Mouse (Mus musculus) hindbrain, embryonic 11.5 days (tissue): ENCODE measurements around the gene Ints1. TPM values are rescaled to one million over a fixed set of nuclear protein-coding genes. Genes with fewer than 3 reads are reported as not detected.

ENCODE experiments used
- ATAC-seq: fragments of 200-750 bp; cut with Nextera tagmentation; 2 replicates; pipeline ENCODE4 v1.8.0; 2017; ENCODE audit warnings: mild to moderate bottlenecking, moderate TSS enrichment, moderate library complexity; ENCODE audit not compliant: low FRiP score
- DNase-seq: peaks from one replicate; pipeline ENCODE4 v3.0.0-alpha.2; 2015; ENCODE audit warnings: low spot score
- H3K27ac ChIP-seq: fragments of 300-500 bp; sonication (generic); 2 replicates; pipeline ENCODE4 v1.5.1; 2014; ENCODE audit warnings: mild to moderate bottlenecking, low read depth, low read length
- H3K27me3 ChIP-seq: fragments of 300-500 bp; sonication (generic); 2 replicates; pipeline ENCODE4 v1.6.1; 2014; ENCODE audit warnings: mild to moderate bottlenecking, low read length, moderate library complexity, mixed read lengths; ENCODE audit not compliant: control insufficient read depth, insufficient read depth
- H3K36me3 ChIP-seq: fragments of 300-500 bp; sonication (generic); 2 replicates; pipeline ENCODE4 v1.6.1; 2014; ENCODE audit warnings: mild to moderate bottlenecking, low read length, moderate library complexity, mixed read lengths; ENCODE audit not compliant: control insufficient read depth, insufficient read depth
- H3K4me1 ChIP-seq: fragments of 300-500 bp; sonication (generic); replicated peaks from 2 replicates; pipeline ENCODE4 v1.6.1; 2014; ENCODE audit warnings: low read length, mixed read lengths; ENCODE audit not compliant: control insufficient read depth, insufficient read depth
- H3K4me2 ChIP-seq: fragments of 300-500 bp; sonication (generic); replicated peaks from 2 replicates; pipeline ENCODE4 v1.6.1; 2014; ENCODE audit warnings: mild to moderate bottlenecking, low read depth, low read length
- H3K4me3 ChIP-seq: fragments of 300-500 bp; sonication (generic); 2 replicates; pipeline ENCODE4 v1.5.1; 2014; ENCODE audit warnings: low read depth, low read length
- H3K9ac ChIP-seq: fragments of 300-500 bp; sonication (generic); 2 replicates; pipeline ENCODE4 v1.6.1; 2014; ENCODE audit warnings: low read depth, low read length
- H3K9me3 ChIP-seq: fragments of 300-500 bp; sonication (generic); 2 replicates; pipeline ENCODE4 v1.6.1; 2016; ENCODE audit warnings: low read length; ENCODE audit not compliant: control insufficient read depth
- WGBS: fragments of 180-500 bp; shearing (Covaris S2); extraction: QIAGEN DNeasy Blood & Tissue Kit; methylation state at CpG from one replicate; pipeline ENCODE4 v1.1.7; 2014; 5-methylcytosine and 5-hydroxymethylcytosine counted together
- polyA plus RNA-seq: library from polyadenylated mRNA; unstranded; fragments of >200 nt; fragmentation: Nextera tagmentation; extraction: Ambion mirVana; gene quantifications from 2 replicates; pipeline ENCODE4 v1.2.1, GENCODE M21; 2014

Ints1 gene
- polyA plus RNA-seq, 1 experiment from 2014 or later = 26.3 TPM

- Histone ChIP-seq H3K4me1 (peaks cover 6% of the 10 kb centered on the region; the same call in 1 of the 2 replicates), H3K9ac (peak within 1 kb of the TSS; percentile 59), H3K36me3 (no peaks in the 10 kb centered on the region), H3K9me3 (no peaks in the 10 kb centered on the region), H3K27me3 (0 out of 2 replicates have a peak, but pooled peaks cover 8% of the 10 kb centered on the region), H3K27ac (0 out of 2 replicates have a peak within 1 kb of the TSS, but pooled peaks have one; percentile 24), H3K4me3 (peak within 1 kb of the TSS; percentile 47), H3K4me2 (peak within 1 kb of the TSS; percentile 86)
- DNase-seq = peak; percentile 98
- ATAC-seq = peak; percentile 96
- 7% methylated on average over 50 of the region's 50 CpGs for WGBS
These were observed 39.6 kb downstream of the Ints1 start, which contains the start of gene Micall2 for GRCm38 (mm10) chr5:139735677-139736503. Gene Micall2 (minus strand): TSS chr5:139736336.

- H3K4me2 ChIP-seq = peak overlapping the region; percentile 86; the same call in 1 of the 2 replicates
- DNase-seq (no peak), ATAC-seq (no peak)
- H3K4me1 ChIP-seq = peaks cover 6% of the 10 kb centered on the region; the same call in 1 of the 2 replicates
- no peak overlapping the region for H3K4me3 ChIP-seq
- 0 out of 2 replicates have a peak, but pooled peaks cover 8% of the 10 kb centered on the region for H3K27me3 ChIP-seq
- WGBS = 80% methylated on average over 7 of the region's 7 CpGs
- no peak overlapping the region for H3K9ac ChIP-seq
- H3K9me3 ChIP-seq = no peaks in the 10 kb centered on the region
- no peak overlapping the region for H3K27ac ChIP-seq
- H3K36me3 ChIP-seq = no peaks in the 10 kb centered on the region
These were observed 40.7 kb downstream of the Ints1 start for GRCm38 (mm10) chr5:139734746-139735145.

DNA sequence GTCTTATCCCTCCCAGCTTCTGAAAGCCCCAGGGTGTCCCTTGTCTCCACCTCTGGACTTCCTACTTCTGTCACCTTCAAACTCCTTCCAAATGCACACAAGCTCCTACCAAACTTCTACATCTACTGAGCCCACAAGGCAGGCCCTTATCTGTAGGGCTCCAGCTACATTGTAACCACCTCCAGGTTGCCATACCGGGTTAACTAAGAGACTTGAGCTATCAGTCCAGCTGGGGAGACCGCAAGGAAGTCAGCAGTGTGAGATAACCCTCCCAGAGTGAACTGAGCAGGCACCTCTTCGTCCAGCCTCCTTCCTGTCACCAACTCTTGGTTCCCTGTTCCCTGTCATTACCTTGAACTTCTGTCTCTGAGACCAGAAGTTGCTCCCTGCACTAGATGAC lies 41.5 kb downstream of the Ints1 start:
- WGBS = 78% methylated on average over 3 of the region's 3 CpGs
- no peak overlapping the region for H3K4me3 ChIP-seq
- H3K9me3 ChIP-seq = no peaks in the 10 kb centered on the region
- 0 out of 2 replicates have a peak, but pooled peaks cover 8% of the 10 kb centered on the region for H3K27me3 ChIP-seq
- H3K36me3 ChIP-seq = no peaks in the 10 kb centered on the region
- H3K4me2 ChIP-seq = no peak overlapping the region
- ATAC-seq (no peak), DNase-seq (no peak)
- peaks cover 6% of the 10 kb centered on the region; the same call in 1 of the 2 replicates for H3K4me1 ChIP-seq
- no peak overlapping the region for H3K9ac ChIP-seq
- H3K27ac ChIP-seq = no peak overlapping the region

- WGBS = 76% methylated on average over 11 of the region's 11 CpGs
- Histone ChIP-seq H3K4me2 (0 out of 2 replicates have a peak overlapping the region, but pooled peaks have one; percentile 14), H3K9ac (no peak overlapping the region), H3K36me3 (no peaks in the 10 kb centered on the region), H3K27me3 (0 out of 2 replicates have a peak, but pooled peaks cover 8% of the 10 kb centered on the region), H3K27ac (no peak overlapping the region), H3K4me1 (peaks cover 6% of the 10 kb centered on the region; the same call in 1 of the 2 replicates), H3K4me3 (no peak overlapping the region), H3K9me3 (no peaks in the 10 kb centered on the region)
- DNase-seq = no peak
- ATAC-seq = no peak
These were observed 42.8 kb downstream of the Ints1 start for GRCm38 (mm10) chr5:139732634-139733107.

DNA sequence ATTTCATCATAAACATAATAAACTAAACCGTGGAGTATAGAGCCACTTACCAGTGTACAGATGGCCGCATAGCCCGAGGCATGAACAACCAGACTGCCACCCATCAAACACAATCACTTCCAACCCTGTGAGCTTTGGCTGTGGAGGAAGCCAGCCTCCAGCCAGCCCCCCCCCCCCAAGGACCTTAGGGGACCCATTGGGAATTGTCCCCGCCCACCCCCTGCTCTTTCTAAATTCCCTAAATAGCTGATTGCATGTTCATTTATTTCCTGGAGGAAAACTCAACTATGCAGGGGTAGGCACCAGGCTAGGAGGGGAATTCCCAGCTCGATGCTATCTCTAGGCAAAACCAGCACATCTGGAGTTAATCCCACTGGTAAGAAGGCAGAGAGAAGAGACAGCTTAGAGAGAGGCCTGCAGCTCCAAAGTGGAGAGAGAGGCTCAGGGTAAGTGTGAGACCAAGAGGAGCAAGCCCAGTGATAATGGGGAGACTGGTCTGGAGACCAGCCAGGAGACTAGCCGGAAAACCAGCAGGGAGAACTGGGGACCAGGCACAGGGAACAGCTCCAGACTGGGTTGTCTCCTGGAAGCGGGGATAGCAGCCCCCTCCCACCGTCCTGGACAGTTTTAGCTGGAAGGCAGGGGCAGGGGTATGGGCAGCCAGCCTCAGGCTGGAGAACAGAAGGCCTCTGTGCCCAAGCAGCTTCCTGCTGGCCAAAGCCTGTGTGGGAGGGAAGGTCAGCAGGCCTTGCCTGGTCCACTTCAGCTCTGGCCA lies 44.6 kb downstream of the Ints1 start:
- H3K36me3 ChIP-seq = no peaks in the 10 kb centered on the region
- 0 out of 2 replicates have a peak, but pooled peaks cover 8% of the 10 kb centered on the region for H3K27me3 ChIP-seq
- H3K4me1 ChIP-seq = peaks cover 3% of the 10 kb centered on the region; the same call in 1 of the 2 replicates
- H3K4me2 ChIP-seq = no peak overlapping the region
- H3K9ac ChIP-seq = no peak overlapping the region
- DNase-seq = no peak
- H3K27ac ChIP-seq = peak overlapping the region; percentile 58; the same call in 1 of the 2 replicates
- ATAC-seq = no peak
- 50% methylated on average over 8 of the region's 8 CpGs for WGBS
- H3K9me3 ChIP-seq = no peaks in the 10 kb centered on the region
- no peak overlapping the region for H3K4me3 ChIP-seq

- DNase-seq (no peak), ATAC-seq (no peak)
- Histone ChIP-seq H3K27ac (no peak overlapping the region), H3K27me3 (no peaks in the 10 kb centered on the region), H3K4me1 (no peaks in the 10 kb centered on the region; the same call in 1 of the 2 replicates), H3K9ac (no peak overlapping the region), H3K9me3 (no peaks in the 10 kb centered on the region), H3K4me2 (no peak overlapping the region), H3K4me3 (no peak overlapping the region), H3K36me3 (no peaks in the 10 kb centered on the region)
- WGBS = 85% methylated on average over 11 of the region's 11 CpGs
These were observed 48.2 kb downstream of the Ints1 start for GRCm38 (mm10) chr5:139727261-139727660.

DNA sequence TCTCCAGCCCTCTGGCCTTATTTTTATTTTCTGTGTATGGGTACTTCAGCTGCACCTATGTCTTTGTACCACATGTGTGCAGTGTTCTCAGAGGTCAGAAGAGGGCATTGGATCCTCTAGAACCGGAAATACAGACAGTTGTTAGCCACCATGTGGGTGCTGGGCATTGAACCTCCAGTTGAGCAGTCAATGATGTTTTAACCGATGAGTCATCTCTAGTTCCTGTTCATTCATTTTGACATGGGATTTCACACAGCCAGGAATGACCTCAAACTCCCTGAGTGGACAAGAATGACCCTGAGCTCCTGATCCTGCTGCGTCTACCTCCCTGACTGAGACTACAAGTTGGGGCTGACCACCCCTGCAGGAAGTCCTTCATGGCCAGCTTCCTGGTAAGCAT lies 49.3 kb downstream of the Ints1 start:
- Histone ChIP-seq H3K27ac (no peak overlapping the region), H3K4me1 (no peaks in the 10 kb centered on the region; the same call in 1 of the 2 replicates), H3K4me3 (no peak overlapping the region), H3K9me3 (no peaks in the 10 kb centered on the region), H3K4me2 (no peak overlapping the region), H3K27me3 (no peaks in the 10 kb centered on the region), H3K9ac (no peak overlapping the region), H3K36me3 (no peaks in the 10 kb centered on the region)
- ATAC-seq (no peak), DNase-seq (no peak)
- WGBS = 82% methylated on average over 3 of the region's 3 CpGs

- Histone ChIP-seq H3K27ac (peak overlapping the region; percentile 49; the same call in 1 of the 2 replicates), H3K27me3 (no peaks in the 10 kb centered on the region), H3K9ac (no peak overlapping the region), H3K36me3 (no peaks in the 10 kb centered on the region), H3K4me3 (no peak overlapping the region), H3K4me1 (no peaks in the 10 kb centered on the region; the same call in 1 of the 2 replicates), H3K4me2 (0 out of 2 replicates have a peak overlapping the region, but pooled peaks have one; percentile 5), H3K9me3 (no peaks in the 10 kb centered on the region)
- DNase-seq (peak; percentile 37), ATAC-seq (no peak)
- WGBS = 44% methylated on average over 10 of the region's 10 CpGs
These were observed 50.9 kb downstream of the Ints1 start for GRCm38 (mm10) chr5:139724336-139725116.
